31 mouse cellular contexts compared by ENCODE assay signal in genomic region chr1:58077882-58078281, GRCm38 (mm10). TPM values are rescaled to one million over a fixed set of nuclear protein-coding genes. Genes with fewer than 3 reads are reported as not detected.
"Had no signal": no experiment of that assay in that cellular context is flagged by ENCODE, and none has a peak within 500 bp of the region (broad histone marks: within the 10 kb centered on the region; RNA-seq: fewer than 3 reads in every experiment).

No protein-coding gene starts in this region.

- H3K27ac ChIP-seq: embryonic facial prominence, embryonic 10.5 days; embryonic facial prominence, embryonic 12.5 days; embryonic facial prominence, embryonic 13.5 days; embryonic facial prominence, embryonic 15.5 days; forebrain, embryonic 10.5 days; forebrain, embryonic 12.5 days; forebrain, embryonic 13.5 days; forebrain, embryonic 15.5 days; gastrocnemius, adult 2 months; heart, adult 2 months had no signal

- H3K4me3 ChIP-seq: embryonic facial prominence, embryonic 10.5 days; embryonic facial prominence, embryonic 12.5 days; embryonic facial prominence, embryonic 13.5 days; embryonic facial prominence, embryonic 15.5 days; erythroblast, embryonic 14.5 days; forebrain, embryonic 10.5 days; forebrain, embryonic 12.5 days; forebrain, embryonic 13.5 days; forebrain, embryonic 15.5 days; gastrocnemius, adult 2 months; heart, adult 2 months had no signal

- H3K4me1 ChIP-seq: embryonic facial prominence, embryonic 12.5 days; embryonic facial prominence, embryonic 13.5 days; embryonic facial prominence, embryonic 15.5 days; forebrain, embryonic 12.5 days; forebrain, embryonic 15.5 days had no signal

- H3K36me3 ChIP-seq: embryonic facial prominence, embryonic 10.5 days; embryonic facial prominence, embryonic 12.5 days; embryonic facial prominence, embryonic 13.5 days; embryonic facial prominence, embryonic 15.5 days; forebrain, embryonic 10.5 days; forebrain, embryonic 12.5 days; forebrain, embryonic 15.5 days had no signal

- ATAC-seq: forebrain, embryonic 13.5 days; forebrain, embryonic 14.5 days; forebrain, embryonic 15.5 days; forebrain, embryonic 16.5 days; forebrain, postnatal 0 days had no signal

- DNase-seq: cerebellum, adult 2 months; cerebellum, adult 8-10 months; cerebellum, adult 9-10 months; cerebellum, adult 9-11 months; cerebellum, postnatal 10 days; cerebellum, postnatal 14 days; cerebellum, postnatal 25 days; cerebellum, postnatal 36 days; embryo, embryonic 11 days; forebrain, postnatal 0 days; gastrocnemius, adult 2 months; gastrocnemius, postnatal 10 days; gastrocnemius, postnatal 14 days; gastrocnemius, postnatal 25 days; gastrocnemius, postnatal 36 days; heart, adult 18-20 months; heart, adult 2 months had no signal

- H3K9ac ChIP-seq: embryonic facial prominence, embryonic 12.5 days; embryonic facial prominence, embryonic 13.5 days; embryonic facial prominence, embryonic 15.5 days; forebrain, embryonic 12.5 days; forebrain, embryonic 13.5 days; forebrain, embryonic 15.5 days; forebrain, postnatal 0 days had no signal

- H3K4me2 ChIP-seq: embryonic facial prominence, embryonic 12.5 days; embryonic facial prominence, embryonic 13.5 days; embryonic facial prominence, embryonic 15.5 days; forebrain, embryonic 12.5 days; forebrain, embryonic 13.5 days; forebrain, embryonic 15.5 days had no signal

- H3K9me3 ChIP-seq: embryonic facial prominence, embryonic 10.5 days; embryonic facial prominence, embryonic 12.5 days; embryonic facial prominence, embryonic 13.5 days; embryonic facial prominence, embryonic 15.5 days; forebrain, embryonic 10.5 days; forebrain, embryonic 12.5 days; forebrain, embryonic 13.5 days; forebrain, embryonic 15.5 days had no signal

- H3K27me3 ChIP-seq: embryonic facial prominence, embryonic 12.5 days; embryonic facial prominence, embryonic 13.5 days; embryonic facial prominence, embryonic 15.5 days; forebrain, embryonic 12.5 days; forebrain, embryonic 13.5 days; forebrain, embryonic 15.5 days had no signal

RNA-seq across cellular contexts. Expression of gene Aox3, which starts 35.0 kb away (rescaled TPM):
- total RNA-seq: common myeloid progenitor, adult 5-6 weeks had no signal
- polyA plus RNA-seq: erythroblast, embryonic 14.5 days; forebrain, embryonic 10.5 days; forebrain, embryonic 13.5 days had no signal

RNA-seq across cellular contexts. Expression of gene Aox1, which starts 48.2 kb away (rescaled TPM):
- total RNA-seq: common myeloid progenitor, adult 5-6 weeks; granulocyte monocyte progenitor cell, adult 5-6 weeks had no signal
- polyA plus RNA-seq: embryonic facial prominence, embryonic 11.5 days; erythroblast, embryonic 14.5 days had no signal
